ENCODE assay signal across 9 mouse cellular contexts in the genomic region with DNA sequence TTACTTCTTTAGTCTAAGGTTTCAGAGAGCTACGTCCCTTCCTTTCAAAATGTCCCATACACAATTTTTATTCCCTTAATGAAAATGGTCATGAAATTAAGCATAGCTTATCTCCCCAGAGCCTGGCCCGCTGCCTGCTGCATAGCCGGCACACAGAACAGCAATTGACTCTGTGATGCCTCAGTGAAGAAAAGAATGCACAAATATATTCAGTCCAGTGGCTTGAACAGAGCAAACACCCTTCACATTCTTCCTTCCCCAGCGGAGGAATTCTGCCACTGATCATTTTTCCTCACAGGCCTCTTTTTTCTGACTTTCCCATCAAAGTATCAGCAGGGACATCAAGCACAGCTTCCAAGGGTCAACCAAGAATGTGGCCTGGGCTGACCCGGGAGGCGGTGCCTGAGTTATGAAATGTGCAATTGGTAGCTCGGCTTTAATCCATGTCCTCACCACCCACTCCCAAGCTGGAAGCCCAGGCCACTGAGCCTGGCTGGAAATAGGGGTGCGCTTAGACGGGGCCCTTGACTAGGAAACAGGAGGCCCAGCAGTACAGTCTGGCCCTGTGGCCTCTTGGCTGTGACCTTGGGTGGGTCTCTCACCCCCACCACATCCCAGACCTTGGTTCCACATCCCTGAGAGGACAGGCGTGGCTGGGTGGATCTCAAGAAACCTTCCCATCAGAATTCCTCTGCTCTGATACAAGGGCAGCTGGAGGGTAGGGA.
DNase-seq lines count a peak whose midpoint lies in the region; ATAC-seq and TF ChIP-seq lines count a peak whose summit lies in the region.
"Had no signal": no experiment of that assay in that cellular context is flagged by ENCODE, and none has a peak within 500 bp of the region (broad histone marks: within the 10 kb centered on the region; RNA-seq: fewer than 3 reads in every experiment).

No protein-coding gene starts in this region.

- no peaks in the 10 kb centered on the region for H3K36me3 ChIP-seq in spleen, adult 2 months (ENCODE audit: control insufficient read depth, insufficient read depth, low read length)
- H3K36me3 ChIP-seq in kidney, embryonic 16.5 days (ENCODE audit: insufficient read depth, low read length), result peaks cover 5% of the 10 kb centered on the region; the same call in 1 of the 2 replicates
- H3K36me3 ChIP-seq in stomach, embryonic 16.5 days (ENCODE audit: control insufficient read depth, insufficient read depth, low read length), result no peaks in the 10 kb centered on the region; the same call in 1 of the 2 replicates

- no peak for TF ChIP-seq POLR2A in spleen, adult 2 months (IDR thresholded peaks at IDR 0.05; ENCODE audit: low read depth, low read length)

- 90% methylated on average over 10 of the region's 10 CpGs for WGBS in spleen, adult 2 months
- WGBS in kidney, embryonic 16.5 days, result 70% methylated on average over 10 of the region's 10 CpGs
- 59% methylated on average over 10 of the region's 10 CpGs for WGBS in stomach, embryonic 16.5 days

- H3K9me3 ChIP-seq in kidney, embryonic 16.5 days (ENCODE audit: low read length), result no peaks in the 10 kb centered on the region
- no peaks in the 10 kb centered on the region for H3K9me3 ChIP-seq in stomach, embryonic 16.5 days (replicated peaks; ENCODE audit: control insufficient read depth, low read length)
- H3K9me3 ChIP-seq: limb, embryonic 12.5 days had no signal

- H3K4me1 ChIP-seq in spleen, adult 2 months (ENCODE audit: control insufficient read depth, insufficient read depth, insufficient read length), result peaks cover 30% of the 10 kb centered on the region; the same call in 1 of the 2 replicates
- peaks cover 54% of the 10 kb centered on the region for H3K4me1 ChIP-seq in kidney, embryonic 16.5 days (ENCODE audit: insufficient read depth, low read length)
- peaks cover 11% of the 10 kb centered on the region; the same call in 1 of the 2 replicates for H3K4me1 ChIP-seq in stomach, embryonic 16.5 days (ENCODE audit: control insufficient read depth, insufficient read depth, low read length)
- H3K4me1 ChIP-seq: limb, embryonic 12.5 days had no signal

- H3K9ac ChIP-seq in kidney, embryonic 16.5 days (replicated peaks; ENCODE audit: low read length), result 0 out of 2 replicates have a peak overlapping the region, but pooled peaks have one; percentile 13
- no peak overlapping the region for H3K9ac ChIP-seq in stomach, embryonic 16.5 days (ENCODE audit: low read length)
- H3K9ac ChIP-seq: limb, embryonic 12.5 days had no signal

- no peak for ATAC-seq in kidney, embryonic 16.5 days (ENCODE audit: low FRiP score, low TSS enrichment)
- 0 out of 2 replicates have a peak, but pooled peaks have one; percentile 18 for ATAC-seq in stomach, embryonic 16.5 days (ENCODE audit: insufficient read depth, low FRiP score)

- no peaks in the 10 kb centered on the region for H3K27me3 ChIP-seq in spleen, adult 2 months (ENCODE audit: control insufficient read depth, insufficient read depth, low read length)
- no peaks in the 10 kb centered on the region for H3K27me3 ChIP-seq in kidney, embryonic 16.5 days (ENCODE audit: insufficient read depth, low read length)
- H3K27me3 ChIP-seq in stomach, embryonic 16.5 days (ENCODE audit: control insufficient read depth, insufficient read depth, low read length), result no peaks in the 10 kb centered on the region
- H3K27me3 ChIP-seq: limb, embryonic 12.5 days had no signal

- no peak overlapping the region for H3K4me2 ChIP-seq in kidney, embryonic 16.5 days (replicated peaks; ENCODE audit: low read depth, low read length)
- H3K4me2 ChIP-seq in stomach, embryonic 16.5 days (ENCODE audit: low read depth, low read length), result no peak overlapping the region
- H3K4me2 ChIP-seq: limb, embryonic 12.5 days had no signal

- no peak for DNase-seq in spleen, adult 2 months (ENCODE audit: low read depth in 1 of 2, low spot score in 2 of 2)
- no peak for DNase-seq in spleen, postnatal 14 days (ENCODE audit: low spot score in 2 of 2)
- peak; percentile 65 for DNase-seq in heart, adult 8-10 months (ENCODE audit: low spot score)
- no peak for DNase-seq in retina, postnatal 1 day
- no peak for DNase-seq in thymus, postnatal 0 days (ENCODE audit: low spot score)
- no peak for DNase-seq in frontal cortex, postnatal 25 days (ENCODE audit: low spot score in 2 of 2)

- H3K4me3 ChIP-seq in spleen, adult 2 months (ENCODE audit: extremely low read depth, insufficient read depth, insufficient read length), result no peak overlapping the region
- no peak overlapping the region for H3K4me3 ChIP-seq in kidney, embryonic 16.5 days (ENCODE audit: low read length)
- no peak overlapping the region for H3K4me3 ChIP-seq in stomach, embryonic 16.5 days (replicated peaks; ENCODE audit: low read length)
- H3K4me3 ChIP-seq: limb, embryonic 12.5 days had no signal

- H3K27ac ChIP-seq in spleen, adult 2 months (ENCODE audit: insufficient read depth, low read length), result peak overlapping the region; percentile 33; the same call in 1 of the 2 replicates
- H3K27ac ChIP-seq in kidney, embryonic 16.5 days (ENCODE audit: low read length), result peak overlapping the region; percentile 83
- peak overlapping the region; percentile 31; the same call in 1 of the 2 replicates for H3K27ac ChIP-seq in stomach, embryonic 16.5 days (ENCODE audit: low read length)

- no peak for TF ChIP-seq CTCF in spleen, adult 2 months (IDR thresholded peaks at IDR 0.05; ENCODE audit: extremely low read depth, insufficient read depth, insufficient read length, insufficient replicate concordance)

Comparison
In these comparisons a context has a peak if more than half of its experiments do, and no peak if none do; other contexts are left out.
1. H3K27ac ChIP-seq: peak in every context shown above with its lines; median percentile 83 in kidney, embryonic 16.5 days; 33 in spleen, adult 2 months; 31 in stomach, embryonic 16.5 days.